ENCODE assay signal across 8 mouse cellular contexts in the genomic region with DNA sequence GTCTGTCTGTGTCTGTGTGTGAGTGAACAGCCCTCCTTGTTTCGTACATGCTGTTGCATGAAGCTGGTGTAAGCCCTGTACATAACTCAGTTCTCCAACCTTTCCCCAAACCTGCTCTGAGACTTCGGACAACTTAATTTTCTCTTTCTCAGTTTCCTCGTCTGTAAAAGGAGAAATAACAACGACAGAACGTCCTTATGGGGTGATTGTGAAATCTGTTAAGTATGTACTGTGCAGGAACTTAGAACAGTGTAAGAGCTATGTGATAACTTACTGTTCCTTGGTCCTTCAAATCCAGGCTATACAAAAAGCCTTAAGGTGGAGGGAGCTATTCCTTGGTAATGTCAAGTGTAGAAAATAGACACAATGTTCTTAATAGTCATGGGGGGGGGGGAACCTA. TPM values are rescaled to one million over a fixed set of nuclear protein-coding genes. Genes with fewer than 3 reads are reported as not detected.
DNase-seq lines count a peak whose midpoint lies in the region; ATAC-seq and TF ChIP-seq lines count a peak whose summit lies in the region.

No protein-coding gene starts in this region.

- H3K9ac ChIP-seq in lung, embryonic 14.5 days = peak overlapping the region; percentile 97
- H3K9ac ChIP-seq in forebrain, embryonic 13.5 days = peak overlapping the region; percentile 98
- peak overlapping the region; percentile 90; the same call in 1 of the 2 replicates for H3K9ac ChIP-seq in liver, embryonic 15.5 days

- peak overlapping the region; percentile 88 for H3K4me2 ChIP-seq in lung, embryonic 14.5 days
- peak overlapping the region; percentile 80 for H3K4me2 ChIP-seq in forebrain, embryonic 13.5 days
- peak overlapping the region; percentile 95 for H3K4me2 ChIP-seq in liver, embryonic 15.5 days

- no peaks in the 10 kb centered on the region for H3K27me3 ChIP-seq in lung, embryonic 14.5 days (ENCODE audit: insufficient read depth, low read length)
- H3K27me3 ChIP-seq in forebrain, embryonic 13.5 days = no peaks in the 10 kb centered on the region
- peaks cover 12% of the 10 kb centered on the region; the same call in 1 of the 2 replicates for H3K27me3 ChIP-seq in liver, embryonic 15.5 days
- 0 out of 2 replicates have a peak, but pooled peaks cover 3% of the 10 kb centered on the region for H3K27me3 ChIP-seq in small intestine, adult 2 months (ENCODE audit: control insufficient read depth, insufficient read depth, low read length)

- H3K27ac ChIP-seq in lung, embryonic 14.5 days (ENCODE audit: low read depth) = no peak overlapping the region
- no peak overlapping the region for H3K27ac ChIP-seq in forebrain, embryonic 13.5 days
- peak overlapping the region; percentile 79 for H3K27ac ChIP-seq in liver, embryonic 15.5 days (replicated peaks)
- H3K27ac ChIP-seq in small intestine, adult 2 months (ENCODE audit: insufficient read depth, low read depth, low read length) = no peak overlapping the region

- peaks cover 11% of the 10 kb centered on the region for H3K4me1 ChIP-seq in lung, embryonic 14.5 days (ENCODE audit: insufficient read depth)
- H3K4me1 ChIP-seq in forebrain, embryonic 13.5 days = peaks cover 37% of the 10 kb centered on the region
- peaks cover 44% of the 10 kb centered on the region for H3K4me1 ChIP-seq in liver, embryonic 15.5 days (replicated peaks)
- H3K4me1 ChIP-seq in small intestine, adult 2 months (ENCODE audit: control insufficient read depth, insufficient read depth, insufficient read length, low read length) = peaks cover 2% of the 10 kb centered on the region; the same call in 1 of the 2 replicates

- TF ChIP-seq POLR2A in small intestine, adult 2 months (IDR thresholded peaks at IDR 0.05; ENCODE audit: low read depth, low read length) = no peak

- H3K36me3 ChIP-seq in lung, embryonic 14.5 days (ENCODE audit: insufficient read depth) = peaks cover 9% of the 10 kb centered on the region
- peaks cover 10% of the 10 kb centered on the region for H3K36me3 ChIP-seq in forebrain, embryonic 13.5 days (ENCODE audit: poor library complexity, severe bottlenecking)
- H3K36me3 ChIP-seq in liver, embryonic 15.5 days (replicated peaks) = peaks cover 14% of the 10 kb centered on the region
- peaks cover 4% of the 10 kb centered on the region; the same call in 1 of the 2 replicates for H3K36me3 ChIP-seq in small intestine, adult 2 months (ENCODE audit: control insufficient read depth, insufficient read depth, low read length)

- DNase-seq in lung, embryonic 14.5 days = no peak
- DNase-seq in lung, postnatal 10 days = no peak
- no peak for DNase-seq in right cerebral cortex, postnatal 4 days
- DNase-seq in yolk sac, embryonic 10.5 days (ENCODE audit: low spot score) = no peak
- DNase-seq in cerebellum, postnatal 25 days = no peak

- peak overlapping the region; percentile 74 for H3K4me3 ChIP-seq in lung, embryonic 14.5 days (ENCODE audit: low read depth, low read length)
- peak overlapping the region; percentile 89 for H3K4me3 ChIP-seq in forebrain, embryonic 13.5 days
- H3K4me3 ChIP-seq in liver, embryonic 15.5 days (replicated peaks) = peak overlapping the region; percentile 92
- peak overlapping the region; percentile 78 for H3K4me3 ChIP-seq in small intestine, adult 2 months (ENCODE audit: low read depth, low read length)

- no peak for ATAC-seq in lung, embryonic 14.5 days (ENCODE audit: insufficient read depth)
- no peak for ATAC-seq in forebrain, embryonic 13.5 days
- ATAC-seq in liver, embryonic 15.5 days (ENCODE audit: insufficient read depth) = no peak

- no peak for TF ChIP-seq CTCF in lung, embryonic 14.5 days (IDR thresholded peaks at IDR 0.05; ENCODE audit: low read depth)
- TF ChIP-seq CTCF in small intestine, adult 2 months (IDR thresholded peaks at IDR 0.05; ENCODE audit: extremely low read depth, insufficient read length, insufficient replicate concordance, low read depth, low read length) = no peak

- H3K9me3 ChIP-seq in lung, embryonic 14.5 days (ENCODE audit: low read depth, low read length) = no peaks in the 10 kb centered on the region
- H3K9me3 ChIP-seq in forebrain, embryonic 13.5 days (replicated peaks) = no peaks in the 10 kb centered on the region
- no peaks in the 10 kb centered on the region for H3K9me3 ChIP-seq in liver, embryonic 15.5 days (replicated peaks)

- 14% methylated on average over 5 of the region's 5 CpGs for WGBS in lung, embryonic 14.5 days
- 30% methylated on average over 5 of the region's 5 CpGs for WGBS in forebrain, embryonic 13.5 days
- 6% methylated on average over 5 of the region's 5 CpGs for WGBS in liver, embryonic 15.5 days (ENCODE audit: insufficient replicate concordance)
- 12% methylated on average over 5 of the region's 5 CpGs for WGBS in small intestine, adult 2 months

RNA-seq across cellular contexts. Expression of a gene that starts 1.3 kb away (rescaled TPM):
- polyA plus RNA-seq in lung, embryonic 14.5 days (2014; fragmentation: Nextera tagmentation; extraction: Ambion mirVana) = 13.0 TPM in 2 replicates
- polyA plus RNA-seq in forebrain, embryonic 13.5 days (2015; fragmentation: Nextera tagmentation; extraction: Ambion mirVana) = 27.7 and 29.6 TPM in 2 replicates
- polyA plus RNA-seq in liver, embryonic 15.5 days (2015; fragmentation: Nextera tagmentation; extraction: Ambion mirVana) = 3.4 TPM in 2 replicates
- 2.4 and 5.9 TPM in 2 replicates for polyA plus RNA-seq in small intestine, adult 2 months (2012; rRNA removed)
